Mouse (Mus musculus) forebrain, embryonic 16.5 days (tissue): ENCODE results near the gene Alpl. TPM values are rescaled to one million over a fixed set of nuclear protein-coding genes. Genes with fewer than 3 reads are reported as not detected.

Experiments used
- ATAC-seq: fragments of 200-750 bp; cut with Nextera tagmentation; 2 replicates; pipeline ENCODE4 v1.8.0; 2017; ENCODE audit warnings: mild to moderate bottlenecking, moderate library complexity
- H3K27ac ChIP-seq: fragments of 300-500 bp; sonication (generic); 2 replicates; pipeline ENCODE4 v1.5.1; 2014; ENCODE audit warnings: low read length, control low read depth
- H3K27me3 ChIP-seq: fragments of 300-500 bp; sonication (generic); replicated peaks from 2 replicates; pipeline ENCODE4 v1.6.1; 2014; ENCODE audit warnings: low read length; ENCODE audit not compliant: control insufficient read depth, insufficient read depth
- H3K36me3 ChIP-seq: fragments of 300-500 bp; sonication (generic); 2 replicates; pipeline ENCODE4 v1.6.1; 2014; ENCODE audit not compliant: control insufficient read depth, insufficient read depth
- H3K4me1 ChIP-seq: fragments of 300-500 bp; sonication (generic); replicated peaks from 2 replicates; pipeline ENCODE4 v1.6.1; 2014; ENCODE audit warnings: low read length; ENCODE audit not compliant: control insufficient read depth, insufficient read depth
- H3K4me2 ChIP-seq: fragments of 300-500 bp; sonication (generic); 2 replicates; pipeline ENCODE4 v1.6.1; 2014; ENCODE audit warnings: mild to moderate bottlenecking, low read length, control low read depth
- H3K4me3 ChIP-seq: fragments of 300-500 bp; sonication (generic); replicated peaks from 2 replicates; pipeline ENCODE4 v1.5.1; 2014; ENCODE audit warnings: mild to moderate bottlenecking, low read length, control low read depth
- H3K9ac ChIP-seq: fragments of 300-500 bp; sonication (generic); replicated peaks from 2 replicates; pipeline ENCODE4 v1.6.1; 2014; ENCODE audit warnings: low read depth, low read length, control low read depth
- H3K9me3 ChIP-seq: fragments of 300-500 bp; sonication (generic); 2 replicates; pipeline ENCODE4 v1.6.1; 2016; ENCODE audit warnings: low read length; ENCODE audit not compliant: control insufficient read depth
- WGBS: fragments of 180-500 bp; shearing (Covaris S2); extraction: QIAGEN DNeasy Blood & Tissue Kit; methylation state at CpG from one replicate; pipeline ENCODE4 v1.1.7; 2014; 5-methylcytosine and 5-hydroxymethylcytosine counted together
- polyA plus RNA-seq: library from polyadenylated mRNA; unstranded; fragments of >200 nt; fragmentation: Nextera tagmentation; extraction: Ambion mirVana; gene quantifications from 2 replicates; pipeline ENCODE4 v1.2.1, GENCODE M21; 2015

Alpl gene
- polyA plus RNA-seq, 1 experiment from 2014 or later, result 7.6 TPM

GRCm38 (mm10) chr4:137707216-137707990 lies 88.8 kb downstream of the Alpl start:
- Histone ChIP-seq H3K9me3 (no peaks in the 10 kb centered on the region), H3K27ac (no peak overlapping the region), H3K4me3 (peak overlapping the region; percentile 59), H3K4me2 (peak overlapping the region; percentile 89), H3K4me1 (peaks cover 19% of the 10 kb centered on the region), H3K9ac (peak overlapping the region; percentile 80), H3K27me3 (no peaks in the 10 kb centered on the region), H3K36me3 (no peaks in the 10 kb centered on the region)
- peak; percentile 83 for ATAC-seq
- 3% methylated on average over 51 of the region's 52 CpGs for WGBS

DNA sequence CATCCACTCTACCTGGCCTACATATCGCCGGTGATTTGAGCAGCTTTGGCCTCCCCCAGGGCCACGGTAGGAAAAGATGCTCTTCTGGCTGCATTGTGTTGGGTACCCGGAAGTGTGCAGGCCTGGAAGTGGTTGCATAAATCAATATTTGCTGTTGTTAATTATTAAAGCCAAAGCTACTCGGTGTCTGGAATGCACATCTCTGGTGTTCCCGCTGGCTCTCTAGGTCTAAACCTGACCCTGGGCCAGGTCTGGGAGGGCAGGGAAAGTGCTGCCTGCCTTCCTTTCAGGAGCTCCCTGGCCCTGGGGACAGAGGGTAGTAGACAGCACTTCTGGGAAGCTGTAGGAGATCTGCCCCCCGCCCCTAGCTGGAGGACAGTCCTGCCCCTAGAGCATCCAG lies 89.7 kb downstream of the Alpl start:
- no peak overlapping the region for H3K4me3 ChIP-seq
- no peak overlapping the region for H3K9ac ChIP-seq
- H3K4me2 ChIP-seq, result no peak overlapping the region
- no peaks in the 10 kb centered on the region for H3K36me3 ChIP-seq
- ATAC-seq, result no peak
- no peak overlapping the region for H3K27ac ChIP-seq
- H3K4me1 ChIP-seq, result peaks cover 19% of the 10 kb centered on the region
- WGBS, result 81% methylated on average over 7 of the region's 7 CpGs
- H3K27me3 ChIP-seq, result no peaks in the 10 kb centered on the region
- H3K9me3 ChIP-seq, result no peaks in the 10 kb centered on the region

- no peaks in the 10 kb centered on the region for H3K36me3 ChIP-seq
- H3K4me3 ChIP-seq, result no peak overlapping the region
- H3K27me3 ChIP-seq, result no peaks in the 10 kb centered on the region
- H3K9me3 ChIP-seq, result no peaks in the 10 kb centered on the region
- ATAC-seq, result no peak
- no peak overlapping the region for H3K27ac ChIP-seq
- WGBS, result 59% methylated on average over 5 of the region's 5 CpGs
- H3K9ac ChIP-seq, result no peak overlapping the region
- no peak overlapping the region for H3K4me2 ChIP-seq
- H3K4me1 ChIP-seq, result peaks cover 19% of the 10 kb centered on the region
These were observed 90.8 kb downstream of the Alpl start for GRCm38 (mm10) chr4:137705379-137705778.

- 33% methylated on average over 2 of the region's 2 CpGs for WGBS
- H3K4me2 ChIP-seq, result no peak overlapping the region
These were observed 91.6 kb downstream of the Alpl start for GRCm38 (mm10) chr4:137704561-137704960.

DNA sequence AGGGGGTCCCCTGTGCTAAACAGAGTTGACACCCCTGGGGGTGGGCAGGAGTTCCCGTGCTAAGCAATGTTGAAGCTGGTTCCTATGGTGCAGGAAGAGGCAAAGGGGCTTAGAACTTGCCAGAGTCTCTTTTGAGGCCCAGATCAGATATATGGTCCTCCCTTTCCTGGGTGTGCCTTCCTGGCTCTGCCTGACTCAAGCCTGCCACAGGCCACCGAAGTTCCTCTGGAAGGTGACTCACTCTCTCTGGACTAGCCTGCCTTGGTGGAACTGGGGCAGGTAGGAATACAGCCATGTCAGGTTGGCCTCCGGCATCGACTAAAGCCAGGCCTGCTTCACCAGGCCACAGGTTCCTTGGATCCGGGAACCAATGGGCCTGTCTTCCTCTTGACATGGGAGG lies 93.1 kb downstream of the Alpl start:
- ATAC-seq, result no peak
- Histone ChIP-seq H3K27me3 (no peaks in the 10 kb centered on the region), H3K9ac (no peak overlapping the region), H3K4me1 (peaks cover 28% of the 10 kb centered on the region), H3K4me3 (no peak overlapping the region), H3K27ac (no peak overlapping the region), H3K4me2 (no peak overlapping the region), H3K9me3 (no peaks in the 10 kb centered on the region), H3K36me3 (no peaks in the 10 kb centered on the region)
- WGBS, result 93% methylated on average over 5 of the region's 5 CpGs

More at GRCm38 (mm10) chr4:137704561-137704960, 91.6 kb downstream of the Alpl start:
- H3K4me3 ChIP-seq, result no peak overlapping the region
- no peaks in the 10 kb centered on the region for H3K27me3 ChIP-seq
- peaks cover 24% of the 10 kb centered on the region for H3K4me1 ChIP-seq
- no peak for ATAC-seq
- H3K27ac ChIP-seq, result no peak overlapping the region
- no peak overlapping the region for H3K9ac ChIP-seq
- no peaks in the 10 kb centered on the region for H3K9me3 ChIP-seq
- no peaks in the 10 kb centered on the region for H3K36me3 ChIP-seq

GRCm38 (mm10) chr4:137700960-137701359 lies 95.2 kb downstream of the Alpl start:
- 65% methylated on average over 6 of the region's 6 CpGs for WGBS
- no peak for ATAC-seq
- H3K4me2 ChIP-seq, result no peak overlapping the region
- H3K4me1 ChIP-seq, result peaks cover 18% of the 10 kb centered on the region
- no peak overlapping the region for H3K27ac ChIP-seq
- no peak overlapping the region for H3K4me3 ChIP-seq
- H3K27me3 ChIP-seq, result no peaks in the 10 kb centered on the region
- H3K9ac ChIP-seq, result no peak overlapping the region
- H3K9me3 ChIP-seq, result no peaks in the 10 kb centered on the region
- no peaks in the 10 kb centered on the region for H3K36me3 ChIP-seq

- no peak overlapping the region for H3K27ac ChIP-seq
- H3K9ac ChIP-seq, result no peak overlapping the region
- no peaks in the 10 kb centered on the region for H3K27me3 ChIP-seq
- 51% methylated on average over 21 of the region's 21 CpGs for WGBS
- no peaks in the 10 kb centered on the region for H3K36me3 ChIP-seq
- ATAC-seq, result no peak; the same call in 1 of the 2 replicates
- no peak overlapping the region for H3K4me2 ChIP-seq
- peaks cover 22% of the 10 kb centered on the region for H3K4me1 ChIP-seq
- no peaks in the 10 kb centered on the region for H3K9me3 ChIP-seq
- no peak overlapping the region for H3K4me3 ChIP-seq
These were observed 96.6 kb downstream of the Alpl start for GRCm38 (mm10) chr4:137699264-137700211.

DNA sequence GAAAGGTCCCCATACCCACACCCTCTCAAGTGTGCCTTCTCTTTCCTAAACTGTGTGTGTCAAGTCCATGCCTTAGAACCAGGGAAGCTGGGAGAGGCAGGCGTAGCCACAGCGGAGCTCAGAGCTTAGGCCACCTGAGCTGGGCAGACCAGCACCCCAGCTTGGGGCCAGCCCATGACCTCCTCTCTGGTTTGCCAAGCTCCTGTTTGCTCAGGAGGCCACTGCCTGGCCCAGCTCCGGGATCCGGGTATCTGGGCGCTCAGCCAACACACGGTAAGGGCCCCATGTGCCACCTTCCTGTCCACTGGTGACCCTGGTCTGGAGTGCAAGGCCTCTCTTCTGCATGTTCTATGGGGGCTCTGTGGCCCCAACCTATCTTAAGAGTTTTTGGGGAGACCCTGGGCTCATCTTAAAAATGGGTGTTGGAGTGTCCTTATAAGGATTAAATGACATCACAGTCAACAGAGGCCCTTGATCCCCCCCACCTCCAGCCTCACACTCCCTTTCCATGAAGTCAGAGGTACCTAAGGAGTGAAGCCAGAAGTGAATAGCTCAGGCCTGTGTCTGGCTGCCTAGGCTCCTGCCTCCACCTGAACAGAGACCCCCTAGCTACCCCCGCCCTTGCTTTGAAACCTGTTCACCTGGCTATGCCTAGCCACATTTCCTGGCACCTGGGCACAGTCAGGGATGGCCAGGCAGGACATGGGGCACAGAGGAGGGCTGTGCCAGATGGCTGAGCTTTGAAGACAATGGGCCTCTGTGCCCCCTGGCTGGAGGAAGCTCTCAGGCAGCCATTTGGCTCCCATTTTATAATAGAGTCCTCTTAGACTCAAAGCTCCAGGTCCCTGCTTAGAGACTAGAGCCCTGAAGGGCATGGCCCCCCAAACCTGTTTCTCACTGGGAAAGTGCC lies 97.9 kb downstream of the Alpl start:
- Histone ChIP-seq H3K9ac (no peak overlapping the region), H3K4me1 (peaks cover 22% of the 10 kb centered on the region), H3K4me2 (no peak overlapping the region), H3K4me3 (no peak overlapping the region), H3K36me3 (no peaks in the 10 kb centered on the region), H3K27ac (no peak overlapping the region), H3K27me3 (no peaks in the 10 kb centered on the region), H3K9me3 (no peaks in the 10 kb centered on the region)
- 72% methylated on average over 7 of the region's 7 CpGs for WGBS
- no peak for ATAC-seq
